Mouse (Mus musculus) small intestine, adult 2 months (tissue): ENCODE results near the gene Alpi.

Source experiments
- CTCF ChIP-seq: fragments of 200-500 bp; IDR thresholded peaks from 2 replicates; pipeline ENCODE4 v1.5.1; 2012; ENCODE audit warnings: low read depth, mild to moderate bottlenecking, control low read depth, inconsistent platforms, low read length, moderate library complexity, mixed read lengths; ENCODE audit not compliant: insufficient replicate concordance, insufficient read length; ENCODE audit errors: extremely low read depth
- POLR2A ChIP-seq: fragments of 200-500 bp; IDR thresholded peaks from 2 replicates; pipeline ENCODE4 v1.6.1; 2012; ENCODE audit warnings: low read depth, mild to moderate bottlenecking, control low read depth, inconsistent platforms, low read length, moderate library complexity

- TF ChIP-seq POLR2A (no peak), CTCF (no peak)
Measured at GRCm38 (mm10) chr1:87114784-87115183, 13.4 kb upstream of the Alpi start.
